Mouse (Mus musculus) megakaryocyte, embryonic 14.5 days (primary cell): ENCODE results near the gene Mamdc2. TPM values are rescaled to one million over a fixed set of nuclear protein-coding genes. Genes with fewer than 3 reads are reported as not detected.

ENCODE experiments used
- H3K27me3 ChIP-seq: replicated peaks from 2 replicates; pipeline ENCODE3; 2012; ENCODE audit warnings: inconsistent platforms
- H3K36me3 ChIP-seq: replicated peaks from 2 replicates; pipeline ENCODE3; 2012; ENCODE audit warnings: low read length, inconsistent platforms, mixed read lengths
- H3K4me1 ChIP-seq: 2 replicates; pipeline ENCODE4 v1.6.1; 2012; ENCODE audit warnings: inconsistent platforms
- H3K4me3 ChIP-seq: replicated peaks from 2 replicates; pipeline ENCODE3; 2012; ENCODE audit warnings: moderate library complexity, mild to moderate bottlenecking, inconsistent platforms
- H3K9me3 ChIP-seq: 2 replicates; pipeline ENCODE4 v1.6.1; 2012; ENCODE audit warnings: inconsistent platforms
- FLI1 ChIP-seq: IDR thresholded peaks from 2 replicates; pipeline ENCODE4 v1.6.1; 2012; ENCODE audit warnings: low read length, inconsistent platforms, mixed read lengths
- GATA1 ChIP-seq: IDR thresholded peaks from 3 replicates; pipeline ENCODE4 v1.6.1; 2012; ENCODE audit warnings: mixed read lengths, low read length, inconsistent platforms, borderline replicate concordance
- polyA plus RNA-seq: library from polyadenylated mRNA; stranded (reverse); fragments of >175 nt; gene quantifications from 2 replicates; pipeline ENCODE4 v1.2.3, GENCODE M21; 2012; ENCODE audit warnings: low replicate concordance; ENCODE audit not compliant: insufficient read depth

The Mamdc2 gene
- polyA plus RNA-seq, 1 experiment, result 0.28 TPM

- H3K4me3 ChIP-seq, result no peak overlapping the region
- peaks cover 24% of the 10 kb centered on the region for H3K27me3 ChIP-seq
- TF ChIP-seq FLI1, result no peak
- TF ChIP-seq GATA1, result no peak
- H3K4me1 ChIP-seq, result peaks cover 47% of the 10 kb centered on the region
- no peaks in the 10 kb centered on the region for H3K36me3 ChIP-seq
- peaks cover 8% of the 10 kb centered on the region for H3K9me3 ChIP-seq
Measured at GRCm38 (mm10) chr19:23444910-23445845, 3.1 kb downstream of the Mamdc2 start.

DNA sequence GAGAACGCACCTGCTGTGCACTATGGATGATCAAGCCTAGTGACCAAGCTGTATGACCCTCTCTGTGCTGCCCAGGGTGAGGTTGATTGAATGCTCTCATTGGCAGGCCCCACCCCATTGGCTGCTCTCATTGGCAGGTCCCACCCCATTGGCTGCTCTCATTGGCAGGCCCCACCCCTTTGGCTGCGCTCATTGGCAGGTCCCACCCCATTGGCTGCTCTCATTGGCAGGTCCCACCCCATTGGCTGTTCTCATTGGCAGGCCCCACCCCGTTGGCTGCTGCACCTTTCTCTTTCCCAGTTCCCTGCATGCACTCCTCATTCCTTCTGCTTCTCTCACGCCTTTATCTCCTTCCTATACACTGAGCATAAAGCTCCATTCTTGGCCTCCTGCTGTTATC is 12.5 kb downstream of the Mamdc2 start:
- Histone ChIP-seq H3K9me3 (no peaks in the 10 kb centered on the region), H3K4me1 (0 out of 2 replicates have a peak, but pooled peaks cover 3% of the 10 kb centered on the region), H3K36me3 (no peaks in the 10 kb centered on the region), H3K27me3 (no peaks in the 10 kb centered on the region), H3K4me3 (no peak overlapping the region)
- no peak for TF ChIP-seq FLI1
- TF ChIP-seq GATA1, result no peak

DNA sequence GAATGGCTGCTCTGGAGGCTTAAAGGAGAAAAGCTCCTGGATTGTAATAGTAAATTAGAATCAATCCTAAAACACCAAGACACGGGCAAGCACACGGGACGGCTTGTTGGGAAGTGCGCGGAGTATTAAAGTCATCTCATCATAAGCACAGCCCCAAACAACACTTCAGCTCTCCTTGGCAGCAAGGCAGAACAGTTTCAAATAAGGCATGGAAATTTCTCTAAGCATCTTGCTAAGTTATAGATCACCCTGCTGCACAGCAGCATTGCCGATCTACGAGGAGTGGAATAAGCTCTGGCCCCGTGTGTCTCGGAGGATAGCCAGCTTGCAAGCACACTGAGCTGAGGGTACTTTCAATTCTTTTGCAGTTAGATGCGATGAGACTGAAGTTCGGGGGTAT is 13.8 kb downstream of the Mamdc2 start:
- Histone ChIP-seq H3K9me3 (no peaks in the 10 kb centered on the region), H3K36me3 (no peaks in the 10 kb centered on the region), H3K27me3 (no peaks in the 10 kb centered on the region), H3K4me3 (no peak overlapping the region), H3K4me1 (0 out of 2 replicates have a peak, but pooled peaks cover 3% of the 10 kb centered on the region)
- TF ChIP-seq GATA1 (no peak), FLI1 (no peak)

- H3K36me3 ChIP-seq, result no peaks in the 10 kb centered on the region
- H3K4me1 ChIP-seq, result no peaks in the 10 kb centered on the region
- TF ChIP-seq FLI1, result no peak
- TF ChIP-seq GATA1, result no peak
- no peaks in the 10 kb centered on the region for H3K9me3 ChIP-seq
- H3K4me3 ChIP-seq, result no peak overlapping the region
- H3K27me3 ChIP-seq, result no peaks in the 10 kb centered on the region
Measured at GRCm38 (mm10) chr19:23417668-23418067, 30.6 kb downstream of the Mamdc2 start.

- Histone ChIP-seq H3K4me3 (no peak overlapping the region), H3K4me1 (no peaks in the 10 kb centered on the region), H3K9me3 (no peaks in the 10 kb centered on the region), H3K27me3 (peaks cover 6% of the 10 kb centered on the region), H3K36me3 (no peaks in the 10 kb centered on the region)
- TF ChIP-seq FLI1, result no peak
- no peak for TF ChIP-seq GATA1
Measured at GRCm38 (mm10) chr19:23410800-23411199, 37.4 kb downstream of the Mamdc2 start.

DNA sequence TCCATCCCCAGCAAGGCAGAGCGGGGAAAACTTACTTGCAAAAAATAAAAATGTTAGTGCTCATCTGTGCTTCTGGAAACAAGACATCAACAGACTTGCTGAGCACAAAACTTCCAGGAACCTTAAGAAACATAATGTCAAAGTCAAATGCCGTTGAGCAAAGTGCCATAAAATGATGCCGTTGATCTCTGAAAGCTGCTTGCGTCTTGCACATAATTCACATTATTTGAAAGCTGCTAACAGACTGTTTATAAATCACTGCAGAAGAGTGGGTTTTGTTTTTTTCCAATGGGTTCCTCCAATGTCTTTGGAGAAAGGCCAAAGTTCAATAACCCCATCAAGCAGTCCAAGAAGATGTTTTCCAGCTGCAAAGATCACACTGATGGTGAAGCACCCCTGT is 37.9 kb downstream of the Mamdc2 start:
- no peak for TF ChIP-seq GATA1
- TF ChIP-seq FLI1, result no peak
- no peaks in the 10 kb centered on the region for H3K9me3 ChIP-seq
- H3K27me3 ChIP-seq, result peaks cover 6% of the 10 kb centered on the region
- H3K4me3 ChIP-seq, result no peak overlapping the region
- H3K4me1 ChIP-seq, result no peaks in the 10 kb centered on the region
- no peaks in the 10 kb centered on the region for H3K36me3 ChIP-seq

GRCm38 (mm10) chr19:23401469-23402135 is 46.6 kb downstream of the Mamdc2 start:
- TF ChIP-seq GATA1 (no peak), FLI1 (no peak)
- Histone ChIP-seq H3K27me3 (peaks cover 3% of the 10 kb centered on the region), H3K4me1 (no peaks in the 10 kb centered on the region), H3K36me3 (no peaks in the 10 kb centered on the region), H3K4me3 (no peak overlapping the region), H3K9me3 (no peaks in the 10 kb centered on the region)

DNA sequence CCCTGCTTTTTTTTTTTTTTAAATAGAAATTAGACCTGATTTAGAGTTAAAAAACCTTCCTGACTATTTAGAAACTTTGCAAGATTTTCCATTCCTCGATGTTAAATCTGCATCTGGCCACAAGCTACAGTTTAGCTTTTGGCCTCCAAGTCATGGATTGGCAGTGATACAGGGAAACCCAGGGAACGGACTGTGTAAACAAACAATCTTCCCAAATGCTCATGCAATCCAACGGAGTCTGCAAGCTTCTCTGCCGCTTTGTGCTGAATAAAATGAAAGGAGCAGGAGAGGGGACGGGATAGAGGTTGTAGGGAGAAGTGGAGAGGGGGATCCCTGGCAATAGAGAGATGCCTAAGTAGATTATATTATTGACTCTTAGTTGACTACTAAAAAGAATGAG is 47.8 kb downstream of the Mamdc2 start:
- no peak for TF ChIP-seq FLI1
- TF ChIP-seq GATA1, result no peak
- H3K4me3 ChIP-seq, result no peak overlapping the region
- no peaks in the 10 kb centered on the region for H3K36me3 ChIP-seq

DNA sequence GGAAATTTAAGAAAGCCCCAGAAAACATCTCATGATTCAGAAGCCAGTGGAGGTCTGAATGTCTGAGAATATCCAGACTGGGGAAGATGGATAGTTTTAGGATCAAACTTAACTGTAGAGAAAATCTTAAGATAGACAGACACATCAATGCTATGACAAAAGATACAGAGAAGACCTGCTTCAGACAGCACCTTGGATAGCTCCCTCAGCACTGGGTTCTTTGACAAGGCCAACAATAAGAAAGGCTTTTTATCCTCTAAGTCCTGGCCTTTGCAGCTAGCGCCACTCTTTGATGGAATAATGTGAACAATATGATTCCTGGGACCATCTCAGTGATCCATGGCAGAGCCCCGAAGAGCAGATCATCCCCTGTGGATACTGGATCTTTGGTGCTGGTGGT is 52.3 kb downstream of the Mamdc2 start:
- Histone ChIP-seq H3K4me3 (no peak overlapping the region), H3K36me3 (no peaks in the 10 kb centered on the region), H3K4me1 (no peaks in the 10 kb centered on the region), H3K9me3 (no peaks in the 10 kb centered on the region), H3K27me3 (no peaks in the 10 kb centered on the region)
- no peak for TF ChIP-seq GATA1
- no peak for TF ChIP-seq FLI1

More for the DNA sequence above, 47.8 kb downstream of the Mamdc2 start:
- H3K4me1 ChIP-seq, result no peaks in the 10 kb centered on the region
- no peaks in the 10 kb centered on the region for H3K9me3 ChIP-seq
- no peaks in the 10 kb centered on the region for H3K27me3 ChIP-seq

GRCm38 (mm10) chr19:23394597-23394996 is 53.6 kb downstream of the Mamdc2 start:
- Histone ChIP-seq H3K4me3 (no peak overlapping the region), H3K36me3 (no peaks in the 10 kb centered on the region), H3K27me3 (no peaks in the 10 kb centered on the region), H3K4me1 (no peaks in the 10 kb centered on the region), H3K9me3 (no peaks in the 10 kb centered on the region)
- TF ChIP-seq FLI1 (no peak), GATA1 (no peak)
